Mouse (Mus musculus): ENCODE measurements around the gene Ablim1. TPM values are rescaled to one million over a fixed set of nuclear protein-coding genes. Genes with fewer than 3 reads are reported as not detected.

The Ablim1 gene
- polyA plus RNA-seq, 1 experiment, result 12.2 TPM

DNA sequence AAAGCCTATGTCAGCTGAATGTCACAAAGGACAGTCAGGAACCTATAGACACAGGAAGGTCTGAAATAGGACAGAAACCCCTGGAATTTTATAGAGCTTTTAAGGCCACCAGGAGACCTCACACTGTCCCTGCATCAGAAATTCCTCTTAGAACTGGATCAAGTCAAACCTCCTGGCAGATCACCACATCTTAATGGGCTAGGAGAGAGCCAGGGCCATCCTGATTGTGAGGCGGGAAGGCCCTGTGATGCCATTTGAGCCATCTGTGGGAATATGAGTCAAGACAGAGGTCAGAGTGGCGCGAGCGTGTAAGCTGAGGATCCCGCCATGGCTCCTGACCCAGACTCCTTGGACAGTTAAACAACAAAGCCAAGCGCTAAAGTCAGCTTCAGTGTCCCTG lies 133.4 kb downstream of the Ablim1 start:
- no peak for TF ChIP-seq POLR2A (IDR thresholded peaks at IDR 0.05; ENCODE audit: insufficient read depth, low read length)
- no peak for TF ChIP-seq EP300 (IDR thresholded peaks at IDR 0.05; ENCODE audit: insufficient read depth, low read depth, low read length)
- no peak for TF ChIP-seq CTCF (IDR thresholded peaks at IDR 0.05; ENCODE audit: low read depth, low read length)
- Histone ChIP-seq H3K36me3 (ENCODE audit: control insufficient read depth, insufficient read depth, low read length, poor library complexity, severe bottlenecking) (no peaks in the 10 kb centered on the region), H3K9me3 (replicated peaks; ENCODE audit: control insufficient read depth, insufficient read depth, low read length, poor library complexity, severe bottlenecking) (no peaks in the 10 kb centered on the region), H3K9ac (ENCODE audit: low read depth, poor library complexity, severe bottlenecking) (no peak overlapping the region), H3K4me3 (ENCODE audit: low read depth, low read length) (no peak overlapping the region), H3K4me1 (ENCODE audit: control insufficient read depth, insufficient read depth, low read length) (no peaks in the 10 kb centered on the region), H3K27ac (ENCODE audit: insufficient read depth, low read length) (no peak overlapping the region), H3K27me3 (ENCODE audit: control insufficient read depth, insufficient read depth, low read length, poor library complexity, severe bottlenecking) (no peaks in the 10 kb centered on the region)

DNA sequence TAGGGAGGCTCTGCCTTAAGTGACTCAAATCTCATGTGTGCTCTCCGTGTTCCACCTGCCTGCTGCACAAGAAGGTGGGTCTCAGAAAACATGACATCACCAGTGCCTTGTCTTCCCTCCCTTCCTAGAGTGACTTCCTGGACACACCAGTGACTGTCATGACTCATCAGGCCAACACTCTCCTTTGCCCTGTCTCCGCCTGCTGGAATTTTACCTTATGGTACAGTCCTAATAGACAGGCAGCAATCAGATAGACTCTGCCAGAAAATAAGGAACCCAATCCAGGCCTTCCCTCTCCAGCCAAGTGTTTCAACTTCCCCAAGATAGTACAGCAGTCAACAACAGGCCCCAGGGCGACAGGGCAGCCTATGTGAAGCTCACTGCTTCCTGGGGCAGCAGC lies 133.8 kb downstream of the Ablim1 start:
- TF ChIP-seq POLR2A (IDR thresholded peaks at IDR 0.05; ENCODE audit: insufficient read depth, low read length) (no peak), EP300 (IDR thresholded peaks at IDR 0.05; ENCODE audit: insufficient read depth, low read depth, low read length) (no peak), CTCF (IDR thresholded peaks at IDR 0.05; ENCODE audit: low read depth, low read length) (no peak)
- Histone ChIP-seq H3K36me3 (ENCODE audit: control insufficient read depth, insufficient read depth, low read length, poor library complexity, severe bottlenecking) (no peaks in the 10 kb centered on the region), H3K9me3 (replicated peaks; ENCODE audit: control insufficient read depth, insufficient read depth, low read length, poor library complexity, severe bottlenecking) (no peaks in the 10 kb centered on the region), H3K27me3 (ENCODE audit: control insufficient read depth, insufficient read depth, low read length, poor library complexity, severe bottlenecking) (no peaks in the 10 kb centered on the region), H3K4me3 (ENCODE audit: low read depth, low read length) (no peak overlapping the region), H3K27ac (ENCODE audit: insufficient read depth, low read length) (no peak overlapping the region), H3K4me1 (ENCODE audit: control insufficient read depth, insufficient read depth, low read length) (no peaks in the 10 kb centered on the region), H3K9ac (ENCODE audit: low read depth, poor library complexity, severe bottlenecking) (no peak overlapping the region)

DNA sequence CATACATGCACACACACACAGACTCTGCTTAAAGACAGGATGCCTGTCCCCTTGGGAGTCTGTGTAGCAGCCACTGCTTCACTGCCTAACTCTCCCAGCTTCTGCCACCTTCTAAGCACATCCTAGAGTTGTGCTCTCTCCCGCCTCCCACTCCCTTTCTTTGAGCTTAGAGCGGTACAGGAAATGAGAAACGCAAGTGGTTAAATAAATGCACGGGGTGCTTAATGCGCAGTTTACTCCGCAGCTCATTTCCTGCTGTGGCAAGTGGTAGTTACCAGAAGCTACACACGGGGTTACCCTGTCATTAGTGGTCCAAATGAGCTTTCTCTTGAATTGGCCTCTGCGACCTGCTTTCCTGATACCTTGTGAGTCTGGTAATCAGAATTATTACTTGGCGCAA lies 134.4 kb downstream of the Ablim1 start:
- no peaks in the 10 kb centered on the region for H3K4me1 ChIP-seq (ENCODE audit: control insufficient read depth, insufficient read depth, low read length)
- TF ChIP-seq EP300 (IDR thresholded peaks at IDR 0.05; ENCODE audit: insufficient read depth, low read depth, low read length) (no peak), POLR2A (IDR thresholded peaks at IDR 0.05; ENCODE audit: insufficient read depth, low read length) (no peak), CTCF (IDR thresholded peaks at IDR 0.05; ENCODE audit: low read depth, low read length) (no peak)
- H3K36me3 ChIP-seq (ENCODE audit: control insufficient read depth, insufficient read depth, low read length, poor library complexity, severe bottlenecking), result no peaks in the 10 kb centered on the region
- H3K9me3 ChIP-seq (replicated peaks; ENCODE audit: control insufficient read depth, insufficient read depth, low read length, poor library complexity, severe bottlenecking), result no peaks in the 10 kb centered on the region
- no peak overlapping the region for H3K27ac ChIP-seq (ENCODE audit: insufficient read depth, low read length)
- no peaks in the 10 kb centered on the region for H3K27me3 ChIP-seq (ENCODE audit: control insufficient read depth, insufficient read depth, low read length, poor library complexity, severe bottlenecking)
- H3K4me3 ChIP-seq (ENCODE audit: low read depth, low read length), result no peak overlapping the region
- H3K9ac ChIP-seq (ENCODE audit: low read depth, poor library complexity, severe bottlenecking), result no peak overlapping the region

DNA sequence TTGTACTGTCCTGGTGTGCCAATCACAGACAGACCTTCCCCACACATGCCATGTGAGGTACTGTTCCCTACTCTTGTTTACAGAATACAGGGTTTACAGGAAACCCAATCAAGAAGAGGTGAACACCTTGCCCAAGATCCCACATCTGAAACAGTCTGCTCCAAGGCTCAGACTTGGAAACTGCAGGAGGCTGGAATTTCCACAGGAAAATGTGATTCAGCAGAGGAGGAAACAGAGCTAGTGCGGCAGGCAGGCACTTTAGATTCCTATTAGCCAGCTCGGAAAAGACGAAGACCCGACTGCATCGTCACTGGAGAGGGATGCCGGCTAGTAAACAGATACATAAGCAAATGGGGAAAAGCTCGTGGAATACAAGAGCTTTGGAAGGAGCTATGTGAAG lies 135.4 kb downstream of the Ablim1 start:
- no peak overlapping the region for H3K4me3 ChIP-seq (ENCODE audit: low read depth, low read length)
- H3K27ac ChIP-seq (ENCODE audit: insufficient read depth, low read length), result no peak overlapping the region
- H3K9me3 ChIP-seq (replicated peaks; ENCODE audit: control insufficient read depth, insufficient read depth, low read length, poor library complexity, severe bottlenecking), result no peaks in the 10 kb centered on the region
- no peaks in the 10 kb centered on the region for H3K36me3 ChIP-seq (ENCODE audit: control insufficient read depth, insufficient read depth, low read length, poor library complexity, severe bottlenecking)
- no peaks in the 10 kb centered on the region for H3K4me1 ChIP-seq (ENCODE audit: control insufficient read depth, insufficient read depth, low read length)
- no peak overlapping the region for H3K9ac ChIP-seq (ENCODE audit: low read depth, poor library complexity, severe bottlenecking)
- H3K27me3 ChIP-seq (ENCODE audit: control insufficient read depth, insufficient read depth, low read length, poor library complexity, severe bottlenecking), result no peaks in the 10 kb centered on the region
- TF ChIP-seq EP300 (IDR thresholded peaks at IDR 0.05; ENCODE audit: insufficient read depth, low read depth, low read length), result no peak

DNA sequence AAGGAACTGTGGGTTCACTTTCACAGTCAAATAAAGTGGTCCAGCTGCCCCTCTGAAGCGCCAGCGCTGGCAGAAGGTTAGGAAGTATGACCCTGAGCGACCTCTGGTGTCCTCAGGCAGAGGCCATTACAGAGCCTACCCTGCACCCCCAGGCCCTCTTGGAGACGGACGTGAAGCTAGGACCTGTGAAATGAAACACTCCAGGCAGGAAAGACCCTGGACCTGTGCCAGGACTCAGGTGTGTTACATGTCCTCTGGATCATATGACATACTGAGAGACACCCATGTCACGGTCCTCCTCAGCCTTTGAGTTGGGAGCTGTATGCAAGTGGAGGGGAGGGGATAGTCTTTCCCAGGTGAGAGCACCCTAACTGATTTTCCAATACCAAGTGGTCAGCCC lies 137.4 kb downstream of the Ablim1 start:
- H3K4me1 ChIP-seq (ENCODE audit: control insufficient read depth, insufficient read depth, low read length), result no peaks in the 10 kb centered on the region
- no peak overlapping the region for H3K27ac ChIP-seq (ENCODE audit: insufficient read depth, low read length)
- no peak for TF ChIP-seq CTCF (IDR thresholded peaks at IDR 0.05; ENCODE audit: low read depth, low read length)
- TF ChIP-seq EP300 (IDR thresholded peaks at IDR 0.05; ENCODE audit: insufficient read depth, low read depth, low read length), result no peak
- no peak for TF ChIP-seq POLR2A (IDR thresholded peaks at IDR 0.05; ENCODE audit: insufficient read depth, low read length)
- H3K4me3 ChIP-seq (ENCODE audit: low read depth, low read length), result no peak overlapping the region
- H3K27me3 ChIP-seq (ENCODE audit: control insufficient read depth, insufficient read depth, low read length, poor library complexity, severe bottlenecking), result no peaks in the 10 kb centered on the region
- no peaks in the 10 kb centered on the region for H3K36me3 ChIP-seq (ENCODE audit: control insufficient read depth, insufficient read depth, low read length, poor library complexity, severe bottlenecking)
- H3K9ac ChIP-seq (ENCODE audit: low read depth, poor library complexity, severe bottlenecking), result no peak overlapping the region
- no peaks in the 10 kb centered on the region for H3K9me3 ChIP-seq (replicated peaks; ENCODE audit: control insufficient read depth, insufficient read depth, low read length, poor library complexity, severe bottlenecking)

DNA sequence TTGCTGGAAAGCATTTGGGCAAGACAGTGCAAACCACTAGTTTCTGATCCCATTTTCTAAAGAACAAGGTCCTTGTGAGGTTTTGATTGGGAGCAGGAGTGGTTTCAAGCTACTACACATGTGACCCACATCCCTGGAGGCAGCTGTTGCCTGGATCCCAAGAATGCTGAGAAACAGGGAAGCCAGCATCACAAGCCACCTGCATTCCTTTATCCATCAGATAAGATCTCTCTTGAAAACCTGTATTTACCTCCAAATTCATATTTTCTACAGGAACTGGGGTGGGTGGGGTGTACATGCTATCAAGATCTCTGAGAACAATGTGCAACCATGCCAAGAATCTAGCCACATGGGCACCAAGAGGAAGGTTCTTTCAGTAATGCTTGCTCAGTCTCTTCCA lies 139.6 kb downstream of the Ablim1 start:
- no peak for TF ChIP-seq EP300 (IDR thresholded peaks at IDR 0.05; ENCODE audit: insufficient read depth, low read depth, low read length)
- TF ChIP-seq POLR2A (IDR thresholded peaks at IDR 0.05; ENCODE audit: insufficient read depth, low read length), result no peak
- TF ChIP-seq CTCF (IDR thresholded peaks at IDR 0.05; ENCODE audit: low read depth, low read length), result no peak
- Histone ChIP-seq H3K9ac (ENCODE audit: low read depth, poor library complexity, severe bottlenecking) (no peak overlapping the region), H3K9me3 (replicated peaks; ENCODE audit: control insufficient read depth, insufficient read depth, low read length, poor library complexity, severe bottlenecking) (no peaks in the 10 kb centered on the region), H3K27me3 (ENCODE audit: control insufficient read depth, insufficient read depth, low read length, poor library complexity, severe bottlenecking) (no peaks in the 10 kb centered on the region), H3K27ac (ENCODE audit: insufficient read depth, low read length) (no peak overlapping the region), H3K36me3 (ENCODE audit: control insufficient read depth, insufficient read depth, low read length, poor library complexity, severe bottlenecking) (no peaks in the 10 kb centered on the region), H3K4me1 (ENCODE audit: control insufficient read depth, insufficient read depth, low read length) (no peaks in the 10 kb centered on the region), H3K4me3 (ENCODE audit: low read depth, low read length) (no peak overlapping the region)
